Mouse (Mus musculus) c-Kit-positive CD71-negative TER-119-negative erythroid progenitor cells, embryonic 14.5 days (primary cell): Measurements from ENCODE around the gene Art3.
A peak's percentile ranks its signal among the peaks of the same experiment; 100 is the strongest.

Experiments
- DNase-seq: peaks from one replicate; pipeline ENCODE4 v3.0.0-alpha.2; 2013; ENCODE audit warnings: low read depth

Gene Art3

DNA sequence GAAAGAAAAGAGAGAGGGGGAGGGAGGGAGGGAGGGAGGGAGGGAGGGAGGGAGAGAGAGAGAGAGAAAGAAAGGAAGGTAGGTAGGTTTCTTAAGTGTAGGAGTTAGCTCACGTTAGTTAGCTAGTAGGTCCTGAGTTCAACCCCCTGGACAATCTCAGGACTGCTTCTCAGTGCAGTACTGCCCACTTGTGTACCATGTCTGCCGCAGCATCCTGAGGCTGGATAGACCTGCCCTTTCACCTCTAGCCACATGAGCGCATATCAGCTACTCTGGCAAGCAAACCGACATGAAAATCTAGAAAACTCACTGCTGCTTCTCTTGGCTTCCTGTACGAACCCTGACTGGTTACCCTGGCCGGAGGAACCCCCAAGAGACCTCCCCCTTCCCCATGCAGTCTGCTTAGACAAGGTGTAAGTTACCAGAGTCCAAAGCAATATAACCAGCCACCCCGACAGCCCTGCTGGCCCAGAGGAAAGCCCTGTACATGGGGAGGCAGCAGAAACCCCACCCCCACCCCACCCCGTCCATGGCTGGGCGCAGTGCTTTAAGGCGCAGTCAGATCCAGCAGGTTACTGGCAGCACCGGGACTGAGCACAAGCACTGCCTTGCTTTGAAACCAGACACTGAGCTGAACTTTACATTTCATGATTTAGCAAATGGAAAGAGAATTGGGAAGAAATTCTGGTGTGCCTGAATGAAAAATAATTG is 81.8 kb downstream of the Art3 start:
- no peak for DNase-seq

DNA sequence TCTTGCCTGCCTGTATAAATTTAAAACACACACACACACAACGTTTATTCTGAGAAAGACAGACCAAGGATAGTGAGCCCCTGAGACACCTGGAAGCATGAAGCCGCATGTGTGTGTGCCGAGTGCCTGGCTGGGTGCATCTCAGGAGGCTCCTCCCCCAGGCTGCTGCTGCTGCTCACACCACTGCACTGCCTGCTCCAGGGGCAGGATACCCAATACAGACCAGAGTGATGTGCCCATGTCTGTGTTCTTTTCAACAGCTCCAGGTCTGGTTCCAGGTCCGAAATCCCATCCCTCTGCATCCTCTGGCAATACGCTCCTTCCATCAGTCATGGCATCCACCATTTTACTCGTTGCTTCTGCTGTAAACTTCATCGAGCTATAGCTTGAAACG is 82.4 kb downstream of the Art3 start:
- DNase-seq, result no peak

DNA sequence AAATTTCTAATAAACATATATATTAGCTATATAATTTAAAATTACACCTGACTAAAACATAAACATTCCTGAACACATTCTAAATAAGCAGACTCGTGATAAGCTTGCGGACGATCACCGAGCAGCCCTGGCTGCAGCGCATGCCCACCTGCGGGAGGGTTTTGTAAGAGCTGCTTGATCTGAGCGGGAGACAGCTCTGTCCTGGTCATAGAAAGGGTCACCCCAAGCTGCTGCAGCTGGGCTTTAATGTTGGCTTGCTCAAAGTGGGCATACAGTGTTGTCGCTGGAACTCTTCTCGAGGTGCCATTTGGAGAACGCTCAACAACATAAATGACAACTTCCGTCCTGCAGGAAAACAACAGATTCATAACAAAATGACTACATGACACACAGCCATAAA is 92.5 kb downstream of the Art3 start:
- DNase-seq, result no peak

DNA sequence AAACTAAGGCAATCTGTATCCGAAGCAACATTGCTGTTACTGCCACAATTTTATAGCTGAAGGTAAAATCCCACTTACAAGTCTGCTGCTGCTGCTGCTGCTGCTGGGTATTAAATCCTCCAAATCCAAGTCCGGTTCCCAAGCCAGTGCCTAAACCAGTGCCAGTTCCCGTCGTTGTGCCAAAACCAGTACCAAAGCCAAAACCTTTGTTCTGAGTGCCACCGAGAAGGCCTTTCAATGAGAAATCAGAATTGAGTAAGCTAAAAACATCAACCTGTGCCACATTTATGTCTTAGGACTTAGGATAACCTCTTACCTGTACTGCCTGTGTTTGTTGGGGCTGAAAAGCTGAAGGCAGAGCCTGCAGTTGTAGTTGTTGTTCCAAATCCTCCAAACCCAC is 99.1 kb downstream of the Art3 start:
- DNase-seq, result no peak

DNA sequence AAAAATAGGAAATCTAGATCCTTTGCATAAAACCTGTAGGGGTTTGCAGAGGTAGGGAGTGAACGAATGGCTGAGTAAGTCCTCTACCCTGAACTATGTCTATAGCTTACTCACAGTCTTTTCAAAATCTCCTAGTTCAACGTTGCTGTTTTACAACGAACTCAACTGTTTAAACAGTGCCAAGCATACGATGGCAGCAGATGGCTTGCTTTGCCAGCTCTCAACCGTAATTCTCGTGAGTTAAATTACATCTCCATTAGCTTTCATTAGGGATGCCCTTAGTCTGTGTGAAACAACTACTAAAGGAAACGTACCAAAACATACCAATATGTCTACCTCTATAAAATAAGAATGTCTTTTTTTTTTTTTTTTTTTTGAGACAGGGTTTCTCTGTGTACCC is 100.0 kb downstream of the Art3 start:
- no peak for DNase-seq

DNA sequence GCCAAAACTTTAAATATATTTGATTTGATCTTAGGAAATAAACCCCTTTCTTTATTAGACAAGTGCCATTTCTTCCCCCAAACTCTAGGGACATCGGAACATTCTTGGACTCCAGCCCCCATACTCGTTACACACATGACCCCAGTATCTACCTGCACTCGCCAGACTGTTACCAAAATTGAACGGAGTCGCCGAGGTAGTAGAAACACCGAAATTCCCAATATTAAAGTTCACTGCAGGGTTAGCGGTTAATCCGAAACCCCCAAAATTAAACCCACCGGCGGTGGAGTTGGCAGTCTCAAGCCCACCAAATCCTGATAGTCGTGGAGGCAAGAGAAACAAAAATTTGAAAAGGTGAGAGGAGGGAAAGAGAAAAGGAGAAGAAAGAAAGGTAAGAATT is 102.4 kb downstream of the Art3 start:
- no peak for DNase-seq

DNA sequence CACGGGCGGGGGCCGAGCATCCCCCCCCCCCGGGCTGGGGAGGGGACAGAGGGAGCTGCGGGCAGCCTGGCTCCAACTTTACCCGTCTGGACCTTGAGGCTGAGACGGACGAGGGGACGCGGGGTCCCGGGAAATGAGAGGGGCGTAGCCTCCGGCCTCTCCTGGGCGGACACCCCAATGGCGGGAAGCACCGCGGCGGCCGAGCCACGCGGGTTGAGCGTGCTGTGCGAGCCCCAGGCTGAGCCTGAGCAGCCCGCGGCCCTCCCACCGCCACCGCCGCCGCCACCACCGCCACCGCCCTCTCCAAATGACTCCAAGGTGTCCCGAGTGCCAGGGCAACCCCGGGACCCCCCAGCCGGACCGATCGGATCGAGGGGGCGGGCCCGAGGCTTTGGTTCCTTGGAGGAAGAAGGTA is 103.0 kb downstream of the Art3 start:
- DNase-seq, result no peak

DNA sequence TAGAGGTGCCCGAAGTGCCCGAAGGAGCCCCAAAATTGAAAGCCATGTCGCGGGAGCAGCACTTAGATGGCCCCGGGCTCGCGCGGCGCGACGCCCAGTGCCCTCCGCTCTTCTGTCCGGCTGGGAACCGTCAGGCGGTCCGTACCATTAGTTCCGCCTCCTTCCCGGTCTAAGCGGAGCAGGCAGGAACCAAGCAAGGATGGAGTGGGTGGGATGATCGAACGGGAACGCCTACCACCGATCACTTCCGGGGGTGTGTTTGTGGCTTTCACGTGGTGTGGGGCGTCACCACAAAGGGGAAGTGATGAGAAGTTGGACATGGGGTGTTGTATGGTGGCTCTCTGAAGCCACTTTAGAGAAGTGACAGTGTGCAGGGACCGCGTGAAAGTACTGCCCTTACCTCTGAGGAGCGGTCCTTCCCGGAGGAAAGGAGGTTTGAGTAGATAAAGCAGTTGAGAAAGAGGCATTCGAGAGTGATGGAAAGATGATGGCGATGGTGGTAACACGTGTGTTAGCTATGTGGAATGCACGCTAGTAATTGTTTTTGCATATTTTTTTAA is 103.5 kb downstream of the Art3 start, which contains the start of gene Nup54:
Nup54 (minus strand) TSS at position 195 of the 560 bp plus-strand sequence.
- peak; percentile 97 for DNase-seq

DNA sequence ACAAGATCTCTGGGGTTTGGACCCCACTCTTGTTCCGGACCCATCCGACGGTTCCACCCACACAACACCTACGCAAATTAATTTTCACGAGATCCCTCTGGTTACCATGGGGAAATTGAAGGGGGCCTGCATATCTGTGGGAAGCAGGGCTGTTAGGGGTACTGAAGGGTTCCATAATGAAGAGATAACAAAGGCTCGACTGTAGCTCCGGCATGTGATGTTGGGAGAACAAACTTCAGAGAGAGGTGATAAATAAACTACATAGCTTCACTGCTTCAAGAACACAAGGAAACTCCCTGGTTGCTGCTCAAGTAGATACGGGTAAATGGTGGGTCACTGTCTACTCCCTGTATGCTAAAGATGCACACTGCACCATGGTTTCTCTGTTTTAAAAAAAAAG is 106.9 kb downstream of the Art3 start:
- DNase-seq, result no peak

DNA sequence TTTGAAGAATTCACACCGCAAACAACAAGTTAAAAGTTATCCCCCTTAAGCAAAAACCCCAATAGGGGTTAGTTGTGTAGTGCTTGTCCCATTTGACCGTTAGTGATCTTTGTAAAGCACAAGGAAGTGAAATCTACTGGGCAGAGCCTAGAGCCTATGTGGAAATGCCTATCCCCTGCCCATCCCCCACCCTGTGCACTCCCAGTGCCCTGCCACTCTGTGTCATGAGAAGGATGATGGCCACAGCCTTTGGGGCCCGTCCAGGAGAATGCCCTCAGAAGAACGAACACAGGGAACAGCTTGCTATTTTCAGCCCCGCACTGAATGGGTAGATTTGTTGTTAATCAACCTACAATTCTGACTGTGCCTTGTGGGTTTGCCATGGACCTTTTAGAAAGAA is 109.9 kb downstream of the Art3 start:
- no peak for DNase-seq

DNA sequence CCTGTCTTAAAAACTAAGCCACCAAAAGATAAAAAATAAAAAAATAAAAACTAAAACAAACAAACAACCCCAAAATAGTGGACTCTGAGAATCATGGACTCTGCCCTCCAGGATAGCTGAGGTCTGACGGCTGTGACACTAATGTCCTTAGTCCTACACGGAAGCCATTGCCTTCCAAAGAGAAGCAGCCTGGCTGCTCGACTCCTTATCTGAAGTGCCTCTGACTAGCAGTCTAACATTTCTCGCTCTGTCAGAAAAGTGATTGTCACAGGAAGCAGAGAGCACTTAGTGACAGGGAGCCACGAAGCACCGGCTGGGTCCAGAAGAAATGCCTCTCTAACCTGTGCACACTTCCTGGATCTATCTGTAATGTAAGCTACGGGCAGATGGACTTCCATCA is 111.3 kb downstream of the Art3 start:
- no peak for DNase-seq

DNA sequence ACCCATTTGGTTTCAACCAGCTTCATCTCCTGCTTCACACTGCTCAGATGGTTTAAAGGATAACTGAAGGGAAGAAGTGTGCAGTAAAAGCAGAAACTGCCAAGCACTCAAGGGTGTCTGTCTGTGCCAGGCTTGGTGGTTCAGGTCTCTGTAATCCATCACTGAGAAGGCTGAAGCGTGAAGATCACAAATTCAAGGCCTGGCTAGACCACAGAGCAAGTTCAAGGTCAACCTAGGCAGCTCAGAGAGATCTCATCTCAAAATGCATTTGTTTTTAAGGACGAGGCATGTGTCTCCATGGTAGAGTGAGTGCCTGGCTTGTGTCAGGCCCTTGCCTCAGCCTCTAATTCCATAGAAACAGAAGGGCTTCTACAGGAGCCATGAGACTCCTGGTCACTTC is 113.4 kb downstream of the Art3 start:
- DNase-seq, result no peak

DNA sequence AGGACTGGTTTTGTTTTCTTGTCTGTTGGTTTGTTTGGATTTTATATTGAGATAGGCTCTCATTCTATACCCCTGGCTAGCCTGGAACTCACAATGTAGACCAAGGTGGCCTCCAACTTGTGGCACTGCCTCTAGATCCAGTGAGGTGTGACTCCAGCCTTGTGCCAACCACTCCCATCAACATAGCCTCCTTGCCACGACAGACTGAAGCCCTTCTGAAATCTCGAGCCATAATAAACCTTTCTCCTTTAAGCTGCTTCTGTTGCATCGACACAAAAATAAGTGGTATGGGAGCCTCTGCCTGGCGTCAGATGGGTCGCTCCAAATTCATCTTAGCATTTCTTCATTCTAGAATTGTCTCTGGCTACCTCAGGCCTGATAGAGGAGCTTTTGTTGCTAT is 115.1 kb downstream of the Art3 start:
- no peak for DNase-seq

DNA sequence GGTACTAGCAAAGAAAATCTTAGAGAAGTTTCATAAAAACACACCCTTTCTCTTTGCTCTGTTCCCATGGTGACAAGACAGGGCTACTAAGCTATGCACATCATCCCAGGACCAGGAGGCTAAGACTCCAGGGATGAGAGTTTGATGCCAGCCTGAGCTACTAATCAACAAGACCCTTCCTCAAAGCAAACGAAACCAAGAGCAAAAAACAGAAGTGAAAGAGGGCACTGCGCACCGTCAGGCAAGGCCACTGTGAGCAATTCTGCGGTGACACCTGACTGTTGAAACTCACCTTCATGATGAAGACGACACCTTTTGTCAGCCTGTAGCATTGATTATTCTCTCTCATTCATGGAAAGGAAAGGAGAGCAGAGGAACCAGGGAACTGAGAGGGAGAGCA is 121.2 kb downstream of the Art3 start:
- no peak for DNase-seq

DNA sequence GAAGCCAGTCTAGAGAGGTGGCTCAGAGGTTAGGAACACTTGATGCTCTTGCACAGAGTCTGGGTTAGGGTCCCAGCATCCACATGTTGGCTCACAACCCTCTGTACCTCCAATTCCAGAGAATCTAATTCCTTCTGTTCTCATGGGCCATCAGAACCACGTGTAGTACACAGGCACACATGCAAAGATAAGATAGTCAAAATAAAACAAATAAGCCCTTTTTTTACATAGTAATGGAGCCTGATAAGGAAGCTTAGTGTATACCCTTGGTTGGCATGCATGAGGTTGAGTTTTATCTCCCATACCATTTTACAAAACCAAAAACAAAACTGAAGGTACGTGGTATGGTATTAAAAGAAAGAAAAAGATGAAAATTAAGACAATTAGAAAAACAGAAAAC is 125.8 kb downstream of the Art3 start:
- no peak for DNase-seq

DNA sequence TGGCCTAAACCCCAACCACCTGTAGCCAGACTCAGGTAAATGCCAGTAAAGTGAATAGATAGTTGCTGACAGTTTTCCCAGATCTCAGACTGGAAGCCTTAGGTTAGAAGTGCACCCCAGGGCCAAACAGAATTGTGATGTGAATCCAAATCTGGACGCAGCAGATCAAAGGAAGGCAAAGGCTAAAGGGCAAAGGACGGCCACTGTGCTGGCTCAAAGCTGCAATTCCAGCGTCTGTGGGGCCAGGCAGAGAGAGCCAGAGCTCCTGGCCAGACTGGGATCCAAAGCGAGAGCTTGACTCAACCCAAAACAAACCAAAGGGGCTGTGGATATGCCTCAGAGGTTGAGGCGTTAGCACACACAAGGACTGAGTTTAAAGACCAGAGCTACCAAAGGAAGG is 127.1 kb downstream of the Art3 start:
- no peak for DNase-seq

DNA sequence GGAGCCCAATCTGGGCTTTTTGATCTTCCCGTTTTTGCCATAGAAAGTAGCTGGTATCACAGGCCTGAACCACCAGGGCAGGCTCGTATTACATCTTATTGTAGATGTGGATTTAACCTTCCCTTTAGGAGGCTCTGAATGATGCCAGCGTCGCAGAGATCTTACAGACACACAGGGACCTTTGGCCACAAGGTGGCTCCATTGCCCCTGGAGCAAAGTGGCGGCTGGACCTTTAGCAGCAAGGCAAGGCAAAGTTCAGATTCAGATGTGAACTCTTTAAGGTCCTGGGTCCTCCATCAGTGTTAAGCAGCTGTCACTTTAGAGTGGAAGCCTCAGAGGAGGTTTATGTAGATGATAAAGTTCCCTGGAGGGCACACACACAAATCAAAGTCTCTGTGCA is 129.7 kb downstream of the Art3 start:
- DNase-seq, result no peak
